Mouse (Mus musculus) limb, embryonic 14.5 days (tissue): ENCODE data around the gene Efna2. TPM values are rescaled to one million over a fixed set of nuclear protein-coding genes. Genes with fewer than 3 reads are reported as not detected.

Source experiments
- ATAC-seq: fragments of 200-750 bp; cut with Nextera tagmentation; 2 replicates; pipeline ENCODE4 v1.8.0; 2017; ENCODE audit warnings: low read depth, moderate number of reproducible peaks, moderate TSS enrichment; ENCODE audit not compliant: low FRiP score
- DNase-seq: peaks from one replicate; pipeline ENCODE4 v3.0.0-alpha.2; 2015; ENCODE audit warnings: low spot score
- H3K27ac ChIP-seq: fragments of 300-500 bp; sonication (generic); replicated peaks from 2 replicates; pipeline ENCODE4 v1.5.1; 2014; ENCODE audit warnings: low read depth, mild to moderate bottlenecking, low read length, moderate library complexity, mixed read lengths
- H3K27me3 ChIP-seq: fragments of 300-500 bp; sonication (generic); 2 replicates; pipeline ENCODE4 v1.6.1; 2014; ENCODE audit warnings: low read length, mixed read lengths; ENCODE audit not compliant: control insufficient read depth, insufficient read depth
- H3K36me3 ChIP-seq: fragments of 300-500 bp; sonication (generic); 2 replicates; pipeline ENCODE4 v1.6.1; 2014; ENCODE audit warnings: mild to moderate bottlenecking, low read length, moderate library complexity, mixed read lengths; ENCODE audit not compliant: control insufficient read depth, insufficient read depth
- H3K4me1 ChIP-seq: fragments of 300-500 bp; sonication (generic); 2 replicates; pipeline ENCODE4 v1.6.1; 2014; ENCODE audit warnings: antibody characterized with exemption, low read length, mixed read lengths; ENCODE audit not compliant: control insufficient read depth, insufficient read depth
- H3K4me2 ChIP-seq: fragments of 300-500 bp; sonication (generic); replicated peaks from 2 replicates; pipeline ENCODE4 v1.6.1; 2014; ENCODE audit warnings: low read depth, mild to moderate bottlenecking, low read length, moderate library complexity; ENCODE audit not compliant: severe bottlenecking
- H3K4me3 ChIP-seq: fragments of 300-500 bp; sonication (generic); replicated peaks from 2 replicates; pipeline ENCODE4 v1.5.1; 2014; ENCODE audit warnings: low read length
- H3K9ac ChIP-seq: fragments of 300-500 bp; sonication (generic); 2 replicates; pipeline ENCODE4 v1.6.1; 2014; ENCODE audit warnings: mild to moderate bottlenecking, low read depth, low read length, moderate library complexity; ENCODE audit not compliant: severe bottlenecking
- H3K9me3 ChIP-seq: fragments of 300-500 bp; sonication (generic); 2 replicates; pipeline ENCODE4 v1.6.1; 2016; ENCODE audit warnings: low read length; ENCODE audit not compliant: control insufficient read depth
- POLR2A ChIP-seq: fragments of 200-500 bp; IDR thresholded peaks from 2 replicates; pipeline ENCODE4 v1.8.0; 2012; ENCODE audit warnings: inconsistent platforms, mild to moderate bottlenecking, moderate library complexity, borderline replicate concordance; ENCODE audit not compliant: insufficient read depth, insufficient read length; ENCODE audit errors: extremely low read depth
- WGBS: fragments of 180-500 bp; shearing (Covaris S2); extraction: QIAGEN DNeasy Blood & Tissue Kit; methylation state at CpG from one replicate; pipeline ENCODE4 v1.1.7; 2014; 5-methylcytosine and 5-hydroxymethylcytosine counted together
- polyA plus RNA-seq, 2 experiments: library from polyadenylated mRNA; depleted of rRNA in 1 of 2; stranded (reverse) in 1 of 2; unstranded in 1 of 2; fragments of >200 nt; fragmentation: Nextera tagmentation in 1 of 2; extraction: Ambion mirVana in 1 of 2; gene quantifications; 2 replicates each; pipeline versions ENCODE4 v1.2.1 to v1.2.3; 2012 to 2014

Gene Efna2
- polyA plus RNA-seq, 2 experiments, result 31.5 to 41.7 TPM

DNA sequence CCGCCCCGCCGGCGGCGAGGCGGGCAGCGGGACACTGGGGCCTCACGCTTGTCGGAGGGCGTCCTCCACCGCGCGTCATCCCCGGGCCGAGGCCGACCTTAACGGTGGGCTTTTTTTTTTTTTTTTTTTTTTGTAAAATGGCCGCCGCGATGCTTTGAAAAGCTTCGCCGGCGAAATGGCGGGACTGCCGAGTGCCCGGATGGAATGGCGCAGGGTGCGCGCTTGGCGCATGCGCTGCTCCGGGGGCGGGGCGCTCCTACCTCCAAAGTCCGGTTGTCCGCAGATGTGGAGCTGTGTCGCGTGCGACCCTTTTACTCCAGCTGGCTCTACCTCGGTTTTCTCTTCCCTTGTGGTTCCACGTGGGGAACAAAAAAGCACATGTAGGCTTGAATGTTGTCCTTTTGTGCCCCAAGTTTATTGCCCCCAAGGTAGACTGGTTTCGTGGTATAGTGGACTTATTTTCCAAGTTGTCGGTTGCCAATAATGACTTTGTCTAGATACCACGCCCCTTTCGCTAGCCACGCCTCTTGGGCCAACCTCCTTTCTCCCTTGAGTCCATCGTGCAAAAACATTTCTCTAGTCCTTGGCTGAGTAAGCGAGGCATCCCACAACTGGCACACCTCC lies 11.1 kb upstream of the Efna2 start:
- peak overlapping the region; percentile 63 for H3K4me2 ChIP-seq
- no peak for TF ChIP-seq POLR2A
- H3K9me3 ChIP-seq, result no peaks in the 10 kb centered on the region
- H3K4me1 ChIP-seq, result peaks cover 42% of the 10 kb centered on the region
- 1% methylated on average over 40 of the region's 48 CpGs for WGBS
- H3K27ac ChIP-seq, result peak overlapping the region; percentile 99
- ATAC-seq (peak; percentile 60), DNase-seq (peak; percentile 93)
- peak overlapping the region; percentile 99 for H3K9ac ChIP-seq
- peak overlapping the region; percentile 95 for H3K4me3 ChIP-seq
- peaks cover 28% of the 10 kb centered on the region for H3K36me3 ChIP-seq
- no peaks in the 10 kb centered on the region for H3K27me3 ChIP-seq

DNA sequence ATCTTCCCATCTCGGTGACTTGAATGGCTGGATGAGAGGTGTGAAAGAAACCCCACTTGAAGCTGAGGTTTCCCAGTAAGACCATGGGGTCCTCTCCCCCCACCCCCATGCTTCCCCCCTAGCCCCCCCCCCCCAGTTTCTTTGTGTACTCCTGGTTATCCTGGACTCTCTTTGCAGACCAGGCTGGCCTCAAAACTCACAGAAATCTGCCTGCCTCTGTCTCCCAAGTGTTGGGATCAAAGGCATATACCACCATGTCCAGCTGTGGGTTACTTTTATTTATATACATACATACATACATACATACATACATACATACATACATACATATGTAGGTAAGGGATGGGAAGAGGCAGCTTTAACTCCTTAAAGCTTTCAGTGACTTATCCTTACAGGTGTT lies 10.2 kb upstream of the Efna2 start:
- Histone ChIP-seq H3K9me3 (no peaks in the 10 kb centered on the region), H3K9ac (peak overlapping the region; percentile 99), H3K4me1 (peaks cover 37% of the 10 kb centered on the region), H3K4me2 (peak overlapping the region; percentile 63), H3K4me3 (peak overlapping the region; percentile 95), H3K27me3 (no peaks in the 10 kb centered on the region), H3K27ac (no peak overlapping the region), H3K36me3 (peaks cover 28% of the 10 kb centered on the region)
- 71% methylated on average over 1 of the region's 1 CpGs for WGBS
- TF ChIP-seq POLR2A, result no peak
- ATAC-seq, result no peak
- no peak for DNase-seq

DNA sequence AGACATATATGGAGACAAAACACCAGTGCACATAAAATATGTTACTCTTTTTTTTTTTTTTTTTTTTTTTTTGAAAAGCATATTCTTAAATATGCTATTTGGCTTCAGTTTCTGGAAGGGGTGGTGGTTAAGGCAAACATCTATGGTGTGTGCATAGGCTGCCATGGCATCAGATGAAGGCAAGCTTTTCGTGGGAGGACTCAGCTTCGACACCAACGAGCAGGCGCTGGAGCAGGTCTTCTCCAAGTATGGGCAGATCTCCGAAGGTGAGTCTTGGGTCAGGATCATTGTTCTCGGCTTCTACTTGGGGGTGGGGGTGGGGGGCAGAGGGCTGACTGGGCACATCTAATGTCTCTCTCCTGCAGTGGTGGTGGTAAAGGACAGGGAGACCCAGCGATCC lies 9.6 kb upstream of the Efna2 start:
- no peaks in the 10 kb centered on the region for H3K9me3 ChIP-seq
- peaks cover 32% of the 10 kb centered on the region for H3K4me1 ChIP-seq
- TF ChIP-seq POLR2A, result no peak
- 89% methylated on average over 7 of the region's 7 CpGs for WGBS
- H3K27ac ChIP-seq, result no peak overlapping the region
- H3K4me3 ChIP-seq, result no peak overlapping the region
- DNase-seq, result no peak
- peaks cover 28% of the 10 kb centered on the region for H3K36me3 ChIP-seq
- H3K4me2 ChIP-seq, result no peak overlapping the region
- no peak for ATAC-seq
- H3K27me3 ChIP-seq, result no peaks in the 10 kb centered on the region
- no peak overlapping the region for H3K9ac ChIP-seq

- Histone ChIP-seq H3K4me1 (peaks cover 29% of the 10 kb centered on the region), H3K27ac (no peak overlapping the region), H3K9me3 (no peaks in the 10 kb centered on the region), H3K4me2 (no peak overlapping the region), H3K9ac (no peak overlapping the region), H3K4me3 (no peak overlapping the region), H3K27me3 (no peaks in the 10 kb centered on the region), H3K36me3 (peaks cover 28% of the 10 kb centered on the region)
- TF ChIP-seq POLR2A, result no peak
- ATAC-seq (no peak), DNase-seq (no peak)
- WGBS, result 93% methylated on average over 16 of the region's 16 CpGs
These were observed 9.2 kb upstream of the Efna2 start for GRCm38 (mm10) chr10:80170052-80170451.

GRCm38 (mm10) chr10:80170601-80171021 lies 8.7 kb upstream of the Efna2 start:
- Histone ChIP-seq H3K4me1 (peaks cover 24% of the 10 kb centered on the region), H3K36me3 (peaks cover 28% of the 10 kb centered on the region), H3K27me3 (no peaks in the 10 kb centered on the region), H3K4me2 (no peak overlapping the region), H3K27ac (no peak overlapping the region), H3K9me3 (no peaks in the 10 kb centered on the region), H3K4me3 (no peak overlapping the region), H3K9ac (no peak overlapping the region)
- DNase-seq (no peak), ATAC-seq (no peak)
- 95% methylated on average over 19 of the region's 19 CpGs for WGBS
- TF ChIP-seq POLR2A, result no peak

GRCm38 (mm10) chr10:80171252-80171651 lies 8.0 kb upstream of the Efna2 start:
- DNase-seq (no peak), ATAC-seq (no peak)
- 94% methylated on average over 15 of the region's 15 CpGs for WGBS
- no peak for TF ChIP-seq POLR2A
- Histone ChIP-seq H3K4me2 (no peak overlapping the region), H3K27ac (no peak overlapping the region), H3K36me3 (peaks cover 28% of the 10 kb centered on the region), H3K9ac (no peak overlapping the region), H3K4me1 (peaks cover 22% of the 10 kb centered on the region), H3K4me3 (no peak overlapping the region), H3K9me3 (no peaks in the 10 kb centered on the region), H3K27me3 (no peaks in the 10 kb centered on the region)
